Mouse (Mus musculus): Measurements from ENCODE around the gene Gm10130. TPM values are rescaled to one million over a fixed set of nuclear protein-coding genes. Genes with fewer than 3 reads are reported as not detected.
"Not testable (repeated sequence)": the region's sequence is repeated elsewhere in the genome, so short reads cannot be mapped to it uniquely, and the experiment has no call there.

Gene Gm10130
- total RNA-seq (2021) (1 to 10 TPM; 3.0 to 4.7 TPM), polyA plus RNA-seq (2012; rRNA removed) (not detected in 2 replicates)
- long read RNA-seq, partial matches to known transcripts = 0 of 3 reads
- long read RNA-seq, other reads (novel, unspliced or antisense) = 3 of 3 reads

DNA sequence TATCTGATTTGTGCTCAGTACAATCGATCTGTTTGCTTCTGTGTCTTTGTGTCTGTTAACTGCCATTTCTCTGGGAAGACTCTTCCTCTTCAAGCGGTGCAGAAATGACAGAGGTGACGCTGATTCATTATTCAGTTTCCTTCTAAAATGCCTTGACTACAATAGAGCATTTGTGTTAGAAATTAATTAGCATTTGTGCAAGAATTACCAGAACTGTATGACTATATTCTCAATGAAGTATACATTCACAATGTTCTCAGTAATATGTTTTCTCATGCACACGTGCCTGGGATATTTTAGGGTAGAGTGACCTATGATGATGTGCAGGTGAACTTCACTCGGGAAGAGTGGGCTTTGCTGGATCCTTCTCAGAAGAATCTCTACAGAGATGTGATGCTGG is at the start of gene Gm10130:
TSS of gene Gm10130 (plus strand) at position 301 of the 400 bp plus-strand sequence.
- DNase-seq = no peak

DNA sequence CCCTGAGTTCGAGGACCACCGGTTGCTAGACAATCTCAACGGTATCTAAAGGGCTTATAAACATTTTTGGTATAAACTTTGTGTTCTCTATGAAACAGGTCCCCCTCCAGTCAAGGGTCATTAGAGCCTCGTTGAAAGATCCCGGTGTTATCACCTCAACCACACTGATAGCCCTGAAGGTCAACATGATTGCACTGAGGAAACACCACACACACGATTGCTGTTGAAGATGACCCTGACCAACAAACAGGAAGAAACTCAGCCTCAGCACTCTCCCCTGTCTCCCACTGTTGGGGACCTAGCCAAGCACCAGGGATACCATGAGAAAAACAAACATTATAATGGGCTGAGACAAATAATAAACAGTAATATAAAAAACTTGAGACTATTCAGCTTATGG is 29.8 kb upstream of the Gm10130 start:
- DNase-seq = no peak

DNA sequence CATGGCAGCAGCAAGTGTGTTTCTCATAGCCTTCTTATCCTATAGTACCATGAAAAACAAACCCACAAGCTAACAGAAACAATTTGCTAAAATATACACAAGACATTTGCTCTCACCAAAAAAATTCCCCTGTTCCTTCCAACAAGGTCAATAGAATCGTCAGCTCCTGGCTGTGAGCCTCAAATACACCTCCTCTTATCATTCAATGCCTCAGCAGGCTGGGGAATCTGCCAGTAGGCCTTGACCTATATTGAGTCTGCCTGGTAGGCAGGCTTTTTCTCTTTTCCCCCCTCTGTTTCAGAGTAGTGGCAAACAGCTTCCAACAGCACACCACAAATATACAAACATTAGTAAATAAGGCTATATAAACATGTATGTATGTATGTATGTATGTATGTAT is 24.4 kb upstream of the Gm10130 start:
- peak; percentile 83 for DNase-seq

DNA sequence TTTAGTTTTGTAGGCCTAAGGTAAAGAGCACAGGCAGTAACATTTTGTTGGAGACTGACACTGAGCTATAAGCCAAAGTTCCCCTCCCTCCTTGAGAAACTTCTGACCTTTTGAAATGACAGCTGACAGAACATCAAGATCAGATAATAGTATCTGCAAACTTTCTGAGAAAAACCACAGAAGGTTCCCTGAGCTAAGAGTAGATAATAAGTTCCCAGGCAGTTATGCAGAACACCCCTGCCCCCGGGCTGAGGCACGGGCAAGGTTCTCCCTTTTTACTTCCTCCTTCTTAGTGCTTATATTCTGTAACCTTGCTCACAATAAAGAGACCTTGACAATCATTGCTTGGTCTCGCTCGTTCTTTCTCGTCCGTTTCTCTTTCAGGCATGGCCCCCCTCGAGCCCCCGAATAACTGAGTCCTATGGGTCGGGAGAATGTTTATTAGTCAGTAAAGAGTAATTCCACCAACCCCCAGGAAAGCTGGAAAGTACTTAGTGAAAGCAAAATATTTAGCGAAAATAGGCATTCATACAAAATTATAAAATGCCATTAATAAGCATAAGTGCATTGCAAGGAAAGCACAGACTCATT is 16.2 kb upstream of the Gm10130 start:
- DNase-seq = no peak

DNA sequence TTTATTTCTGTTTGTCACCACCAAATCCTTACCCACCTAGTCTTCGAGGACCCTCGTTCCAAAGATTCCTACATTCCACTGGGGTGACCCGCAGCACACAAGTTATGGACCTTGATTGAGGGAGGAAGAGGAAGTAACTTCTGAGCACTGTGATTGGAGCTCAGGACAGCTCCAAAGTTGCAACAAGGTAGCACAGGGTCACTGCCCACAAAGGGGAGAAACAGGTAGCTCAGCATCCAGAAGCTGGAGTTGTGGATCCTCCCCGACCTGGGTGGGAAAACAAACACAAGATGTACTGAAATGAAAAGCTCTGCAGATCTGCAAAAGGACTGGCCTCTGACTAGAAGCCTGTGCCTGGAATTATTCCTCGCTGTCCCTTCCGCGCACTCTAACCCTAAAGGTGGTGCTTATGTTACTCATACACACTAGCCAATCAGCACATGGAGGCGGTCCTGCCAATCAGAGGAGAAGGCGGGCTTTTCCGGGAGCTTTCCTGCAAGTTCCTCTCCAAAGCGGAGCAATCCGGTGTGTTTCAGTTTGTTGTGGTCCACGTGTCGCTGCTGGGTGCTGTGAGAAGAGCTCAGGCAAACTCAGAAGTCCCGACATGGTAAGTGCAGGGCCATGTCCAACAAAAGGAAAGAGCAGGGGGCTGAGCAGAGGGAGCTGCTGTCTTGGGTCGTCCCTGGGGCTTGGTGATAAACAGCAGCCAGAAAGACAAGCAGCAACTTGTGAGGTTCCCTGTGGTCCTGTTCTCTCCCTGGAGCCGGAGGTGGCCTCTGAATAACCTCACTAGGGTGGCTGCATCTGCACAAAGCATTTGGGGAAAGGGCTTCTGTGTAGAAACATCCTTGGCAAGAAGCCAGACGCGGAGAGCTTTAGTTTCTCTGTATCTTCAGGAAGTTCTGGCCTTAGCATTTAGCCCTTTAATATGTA is 12.3 kb upstream of the Gm10130 start:
- DNase-seq = peak; percentile 95

DNA sequence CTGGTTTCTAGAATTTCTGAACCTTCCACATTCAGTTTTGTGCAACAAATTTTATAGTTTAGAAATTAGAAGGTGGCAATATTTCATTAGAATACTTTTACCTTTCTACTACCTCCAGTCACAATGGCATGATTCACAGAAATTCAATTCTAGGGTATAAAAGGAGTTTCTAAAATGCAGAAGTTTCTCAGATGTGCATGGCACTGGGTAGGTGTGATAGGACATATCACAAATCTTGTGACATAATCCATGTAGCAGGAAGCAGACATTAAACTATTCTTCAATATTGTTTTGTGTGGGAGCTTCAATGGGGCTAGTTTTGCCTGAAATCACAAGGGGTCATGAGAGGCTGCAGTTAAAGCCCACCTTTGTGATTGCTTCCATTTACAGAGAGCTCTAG is 7.4 kb upstream of the Gm10130 start:
- no peak for DNase-seq

DNA sequence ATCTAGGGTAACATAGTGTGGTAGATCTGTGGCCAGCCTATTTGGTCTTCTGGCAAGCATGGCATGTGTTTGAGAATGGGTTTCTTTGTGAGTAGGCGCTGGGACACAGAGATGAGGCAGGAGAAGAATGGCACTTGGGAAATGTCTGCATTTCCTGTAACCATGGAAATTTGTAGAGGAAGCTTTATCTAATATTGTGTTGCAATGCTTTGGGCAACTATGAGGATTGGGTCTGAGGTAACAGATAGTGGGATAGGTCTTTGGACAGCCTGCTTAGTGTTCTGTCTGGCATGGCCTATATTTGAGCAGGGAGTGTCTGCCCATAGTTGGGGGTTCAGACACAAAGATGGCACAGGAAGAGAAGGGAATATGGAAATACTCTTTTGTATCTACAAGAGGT is 4.5 kb upstream of the Gm10130 start:
- no peak for DNase-seq

DNA sequence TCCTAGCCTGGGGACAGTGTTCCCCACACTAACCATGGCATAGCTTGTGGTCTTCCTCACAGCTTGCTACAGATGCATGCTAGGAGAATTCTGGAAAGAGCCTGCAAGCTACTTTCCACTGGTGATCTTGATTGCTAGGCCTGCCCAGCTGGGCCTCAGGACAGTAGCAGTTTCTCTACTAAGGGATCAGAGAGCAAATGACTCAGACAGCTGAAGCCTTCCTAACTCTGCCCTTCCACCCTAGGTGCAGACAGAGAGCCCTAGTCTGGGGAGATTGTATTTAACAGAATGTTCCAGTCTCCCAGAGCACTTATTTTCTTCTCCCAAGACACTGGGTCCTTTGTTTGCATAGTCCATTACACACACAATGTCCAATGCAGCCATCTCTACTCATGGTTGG is 33.6 kb downstream of the Gm10130 start:
- DNase-seq = not testable (repeated sequence)

DNA sequence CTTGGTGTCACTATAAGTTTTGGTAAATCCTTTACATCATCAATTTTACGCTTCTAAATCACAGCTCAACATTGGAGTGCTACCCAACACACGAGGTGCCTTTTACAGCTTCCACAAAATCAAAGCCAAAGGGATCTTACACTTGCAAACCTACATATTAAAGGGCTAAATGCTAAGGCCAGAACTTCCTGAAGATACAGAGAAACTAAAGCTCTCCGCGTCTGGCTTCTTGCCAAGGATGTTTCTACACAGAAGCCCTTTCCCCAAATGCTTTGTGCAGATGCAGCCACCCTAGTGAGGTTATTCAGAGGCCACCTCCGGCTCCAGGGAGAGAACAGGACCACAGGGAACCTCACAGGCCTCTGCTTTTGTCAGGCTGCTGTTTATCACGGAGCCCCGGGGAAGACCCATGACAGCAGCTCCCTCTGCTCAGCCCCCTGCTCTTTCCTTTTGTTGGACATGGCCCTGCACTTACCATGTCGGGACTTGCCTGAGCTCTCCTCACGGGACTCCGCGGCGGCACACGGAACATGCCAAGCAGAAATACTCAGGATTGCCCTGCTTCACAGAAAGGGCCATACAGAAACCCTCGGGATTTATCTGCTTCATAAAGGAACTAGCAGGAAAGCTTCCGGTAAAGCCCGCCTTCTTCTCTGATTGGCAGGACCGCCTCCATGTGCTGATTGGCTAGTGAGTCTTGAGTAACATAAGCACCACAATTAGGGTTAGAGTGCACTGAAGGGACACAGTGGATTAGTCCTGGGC is 38.8 kb downstream of the Gm10130 start, which contains the start of gene 3300002I08Rik:
TSS of gene 3300002I08Rik (minus strand) at position 653 of the 765 bp plus-strand sequence.
- peak; percentile 93 for DNase-seq

DNA sequence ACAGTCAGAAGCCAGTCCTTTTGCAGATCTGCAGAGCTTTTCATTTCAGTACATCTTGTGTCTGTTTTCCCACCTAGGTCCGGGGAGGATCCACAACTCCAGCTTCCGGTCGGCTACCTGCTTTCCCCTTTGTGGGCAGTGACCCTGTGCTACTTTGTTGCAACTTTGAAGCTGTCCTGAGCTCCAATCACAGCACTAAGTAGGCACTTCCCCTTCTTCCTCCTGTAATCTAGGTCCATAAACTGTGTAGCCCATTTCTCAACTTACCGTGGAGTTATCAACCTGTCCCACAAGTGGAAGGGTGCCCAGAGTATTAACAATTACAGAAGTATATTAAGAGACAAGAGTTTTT is 39.4 kb downstream of the Gm10130 start:
- DNase-seq = no peak

DNA sequence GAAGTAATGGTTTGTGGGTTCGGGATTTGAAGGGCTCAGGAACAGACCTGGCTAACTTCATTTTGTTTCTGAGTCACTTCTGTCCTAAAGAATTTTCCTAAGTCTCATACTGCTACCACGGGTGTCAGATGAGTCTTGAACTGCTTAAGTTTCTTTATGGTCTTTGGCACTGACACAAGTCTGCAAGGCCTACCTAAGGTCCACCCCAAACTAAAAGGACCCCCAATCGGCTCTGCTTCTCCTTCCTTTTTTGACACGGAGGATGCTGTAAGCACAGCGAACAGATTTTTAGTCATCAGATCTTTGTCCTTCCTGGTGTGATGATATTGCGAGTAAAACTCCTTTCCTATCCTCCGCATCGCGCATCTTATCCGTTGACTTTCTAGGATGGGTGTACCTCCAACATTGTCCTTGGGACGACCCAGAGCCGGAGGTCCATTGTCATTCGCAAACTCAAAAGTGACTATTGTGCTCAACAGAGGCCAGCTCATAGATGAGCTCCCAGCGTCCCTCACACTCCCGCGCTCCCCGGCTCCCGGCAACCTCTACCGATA is 62.1 kb downstream of the Gm10130 start:
- not testable (repeated sequence) for DNase-seq

DNA sequence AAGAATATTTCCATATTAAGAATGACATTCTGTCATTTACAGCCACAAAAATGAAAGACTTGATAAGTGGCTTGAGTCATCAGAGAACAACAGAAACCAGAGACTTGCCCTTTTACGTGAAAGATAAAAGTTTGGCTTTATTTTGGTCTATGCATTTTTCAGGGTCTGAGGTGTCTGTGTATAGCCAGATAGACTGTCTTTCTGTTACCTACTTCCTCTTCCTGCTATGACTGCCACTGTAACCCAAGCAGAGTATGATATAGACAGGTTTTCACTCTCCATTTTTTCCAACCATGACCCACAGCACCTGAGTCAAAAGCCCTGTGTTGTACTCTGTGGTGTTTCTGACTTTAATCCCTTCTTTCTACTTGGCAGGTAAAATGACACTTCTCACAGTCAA is 66.7 kb downstream of the Gm10130 start:
- no peak for DNase-seq

DNA sequence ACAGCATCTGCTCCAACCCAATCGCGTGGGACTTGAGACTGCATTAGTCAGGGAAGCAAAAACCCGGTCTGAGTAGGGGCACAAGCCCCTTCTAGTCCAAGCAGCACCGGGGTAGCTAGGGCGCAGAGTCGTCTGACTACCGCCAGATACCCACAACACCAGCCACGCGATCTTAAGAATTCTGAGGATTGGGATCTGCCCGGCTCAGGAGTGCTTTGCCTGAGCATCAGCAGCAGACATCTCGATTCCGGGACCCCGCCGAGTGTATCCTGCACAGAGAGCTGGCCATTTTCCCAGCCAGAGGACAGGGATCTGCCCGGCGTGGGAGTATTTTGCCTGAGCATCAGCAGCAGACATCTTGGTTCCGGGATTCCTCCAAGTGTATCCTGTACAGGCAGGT is 88.6 kb downstream of the Gm10130 start:
- not testable (repeated sequence) for DNase-seq

Other genes starting within 250 kb of the Gm10130 start
- 1 to 10 TPM; 4.7 to 7.4 TPM for gene Zfp120, start 187.0 kb upstream of the Gm10130 start, total RNA-seq (2021)
- 0.36 and 0.61 TPM in 2 replicates for gene Zfp120, start 187.0 kb upstream of the Gm10130 start, polyA plus RNA-seq (2012; rRNA removed)
- not detected for gene Gm10770, start 144.0 kb upstream of the Gm10130 start, total RNA-seq (2021)
- gene Gm10770, start 144.0 kb upstream of the Gm10130 start, polyA plus RNA-seq (2012; rRNA removed) = not detected in 2 replicates
- gene Gm14139, start 141.9 kb upstream of the Gm10130 start, total RNA-seq (2021) = under 1 TPM; 0.58 to 0.66 TPM
- not detected in 2 replicates for gene Gm14139, start 141.9 kb upstream of the Gm10130 start, polyA plus RNA-seq (2012; rRNA removed)
- gene Zfp937, start 105.6 kb upstream of the Gm10130 start, total RNA-seq (2021) = 1 to 10 TPM; 5.5 to 8.7 TPM
- gene Zfp937, start 105.6 kb upstream of the Gm10130 start, polyA plus RNA-seq (2012; rRNA removed) = 0.08 and 0.13 TPM in 2 replicates
- gene Gm21994, start 68.1 kb upstream of the Gm10130 start, total RNA-seq (2021) = 1 to 10 TPM; 4.6 to 6.7 TPM
- not detected in 2 replicates for gene Gm21994, start 68.1 kb upstream of the Gm10130 start, polyA plus RNA-seq (2012; rRNA removed)
- under 1 TPM; 0.23 to 0.35 TPM for gene Gm14124, start 66.2 kb upstream of the Gm10130 start, total RNA-seq (2021)
- not detected in 2 replicates for gene Gm14124, start 66.2 kb upstream of the Gm10130 start, polyA plus RNA-seq (2012; rRNA removed)
- 1 to 10 TPM; 4.4 to 5.1 TPM for gene 3300002I08Rik, start 39.1 kb downstream of the Gm10130 start, total RNA-seq (2021)
- gene 3300002I08Rik, start 39.1 kb downstream of the Gm10130 start, polyA plus RNA-seq (2012; rRNA removed) = 1.7 and 2.1 TPM in 2 replicates
- gene Zfp442, start 127.8 kb downstream of the Gm10130 start, total RNA-seq (2021) = 1 to 10 TPM; 4.7 to 5.8 TPM
- gene Zfp442, start 127.8 kb downstream of the Gm10130 start, polyA plus RNA-seq (2012; rRNA removed) = 0.04 and 0.19 TPM in 2 replicates
- 1 to 10 TPM in 1 of 2 experiments, under 1 TPM in 1; 0.89 to 1.7 TPM for gene Zfp345, start 161.4 kb downstream of the Gm10130 start, total RNA-seq (2021)
- gene Zfp345, start 161.4 kb downstream of the Gm10130 start, polyA plus RNA-seq (2012; rRNA removed) = not detected in 2 replicates
- not detected for gene Cst7, start 246.7 kb downstream of the Gm10130 start, total RNA-seq (2021)
- 0.18 and 0.20 TPM in 2 replicates for gene Cst7, start 246.7 kb downstream of the Gm10130 start, polyA plus RNA-seq (2012; rRNA removed)

Measured in adrenal gland, adult 2 months (tissue).